Mouse (Mus musculus) megakaryocyte, embryonic 14.5 days (primary cell): Measurements from ENCODE around the gene Mrps17. TPM values are rescaled to one million over a fixed set of nuclear protein-coding genes. Genes with fewer than 3 reads are reported as not detected.
"Not testable (repeated sequence)": the region's sequence is repeated elsewhere in the genome, so short reads cannot be mapped to it uniquely, and the experiment has no call there.

Experiments used
- H3K27me3 ChIP-seq: replicated peaks from 2 replicates; pipeline ENCODE3; 2012; ENCODE audit warnings: inconsistent platforms
- H3K36me3 ChIP-seq: replicated peaks from 2 replicates; pipeline ENCODE3; 2012; ENCODE audit warnings: low read length, inconsistent platforms, mixed read lengths
- H3K4me1 ChIP-seq: 2 replicates; pipeline ENCODE4 v1.6.1; 2012; ENCODE audit warnings: inconsistent platforms
- H3K4me3 ChIP-seq: replicated peaks from 2 replicates; pipeline ENCODE3; 2012; ENCODE audit warnings: moderate library complexity, mild to moderate bottlenecking, inconsistent platforms
- H3K9me3 ChIP-seq: 2 replicates; pipeline ENCODE4 v1.6.1; 2012; ENCODE audit warnings: inconsistent platforms
- FLI1 ChIP-seq: IDR thresholded peaks from 2 replicates; pipeline ENCODE4 v1.6.1; 2012; ENCODE audit warnings: low read length, inconsistent platforms, mixed read lengths
- GATA1 ChIP-seq: IDR thresholded peaks from 3 replicates; pipeline ENCODE4 v1.6.1; 2012; ENCODE audit warnings: mixed read lengths, low read length, inconsistent platforms, borderline replicate concordance
- polyA plus RNA-seq: library from polyadenylated mRNA; stranded (reverse); fragments of >175 nt; gene quantifications from 2 replicates; pipeline ENCODE4 v1.2.3, GENCODE M21; 2012; ENCODE audit warnings: low replicate concordance; ENCODE audit not compliant: insufficient read depth

The Mrps17 gene
- polyA plus RNA-seq, result 21.1 TPM in 1 of 2 replicates, not detected in the other

DNA sequence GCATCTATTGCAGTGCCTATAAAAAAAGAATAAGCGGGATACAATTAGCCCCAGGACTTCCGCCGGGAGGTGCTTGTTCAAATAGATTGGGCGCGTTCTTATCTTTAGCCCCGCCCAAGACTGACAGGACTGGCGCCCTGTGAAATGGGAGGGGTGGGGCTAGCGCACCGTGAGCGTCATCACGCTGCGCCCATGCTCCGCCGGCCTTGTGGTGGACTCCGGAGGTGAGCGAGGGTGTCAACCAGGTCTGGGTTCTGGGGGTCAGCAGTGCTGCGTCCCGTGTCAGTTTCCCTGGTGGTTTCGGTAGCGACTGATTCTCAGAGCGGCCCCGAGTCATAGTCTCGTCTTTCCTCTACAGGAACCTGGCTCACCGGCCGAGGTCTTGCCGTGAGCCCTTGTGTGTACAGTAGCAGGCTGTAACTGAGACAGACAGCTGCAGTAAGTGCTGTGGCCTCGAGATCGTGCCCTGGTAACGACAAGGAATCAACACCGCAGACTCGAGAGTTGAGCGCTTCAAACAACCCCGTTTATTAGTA, at the start of gene Mrps17:
Gene Mrps17, plus strand, starts transcription at position 172 of the 536 bp plus-strand sequence.
- Histone ChIP-seq H3K27me3 (peaks cover 13% of the 10 kb centered on the region), H3K36me3 (peaks cover 41% of the 10 kb centered on the region), H3K4me1 (peaks cover 17% of the 10 kb centered on the region), H3K9me3 (no peaks in the 10 kb centered on the region), H3K4me3 (peak within 1 kb of the TSS; percentile 98)
- TF ChIP-seq FLI1, result no peak
- TF ChIP-seq GATA1, result peak; percentile 94

DNA sequence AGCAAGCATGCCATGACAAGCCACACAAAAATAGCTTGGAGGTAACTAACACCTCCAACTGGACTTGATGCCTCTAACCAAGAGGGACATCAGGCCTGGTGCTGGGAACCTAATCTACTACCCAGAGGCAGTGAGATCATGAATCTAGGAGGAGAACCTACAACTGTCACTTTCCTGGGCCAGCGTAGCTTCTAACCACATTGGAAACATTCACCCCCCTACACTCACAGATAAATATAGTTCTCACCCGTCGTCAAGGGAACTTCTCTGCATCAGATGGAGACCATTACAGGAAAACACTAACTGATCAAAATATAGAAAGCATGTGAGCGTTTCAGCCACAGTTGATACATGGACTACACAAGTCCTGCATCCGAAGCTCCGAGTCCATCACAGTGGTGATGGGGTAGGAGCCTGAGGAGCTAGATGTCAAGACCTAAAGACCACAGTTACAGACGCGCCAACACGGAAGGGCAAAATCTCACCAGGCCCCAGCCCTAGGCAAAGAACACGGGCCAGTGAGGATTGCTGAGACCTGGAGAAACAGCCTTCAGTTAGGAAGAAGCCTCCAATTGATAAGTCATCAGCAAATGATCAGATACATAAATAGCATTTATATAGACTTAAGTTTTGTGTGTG, 48.9 kb upstream of the Mrps17 start:
- H3K9me3 ChIP-seq, result peaks cover 5% of the 10 kb centered on the region

DNA sequence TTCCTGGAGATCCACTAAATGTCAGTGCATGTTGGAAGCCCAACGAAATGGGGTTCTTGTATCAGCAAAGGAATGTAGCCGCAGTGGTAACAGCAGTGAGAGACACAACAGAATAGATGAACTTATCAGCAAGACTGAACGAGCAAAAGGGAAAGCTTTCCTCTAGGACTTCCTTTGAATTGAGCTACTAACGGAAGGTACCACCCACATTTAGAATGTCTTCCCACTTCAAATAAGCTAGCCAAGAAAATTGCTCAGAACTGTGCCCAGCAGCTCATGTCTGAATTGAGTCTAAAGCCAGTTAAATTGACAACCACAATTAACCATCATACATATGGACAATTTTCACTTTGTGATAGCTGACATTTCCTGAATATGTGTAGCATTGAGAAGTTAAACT, 47.4 kb upstream of the Mrps17 start:
- TF ChIP-seq FLI1 (no peak), GATA1 (no peak)
- no peak overlapping the region for H3K4me3 ChIP-seq
- H3K27me3 ChIP-seq, result peaks cover 5% of the 10 kb centered on the region
- H3K36me3 ChIP-seq, result no peaks in the 10 kb centered on the region
- H3K4me1 ChIP-seq, result peaks cover 34% of the 10 kb centered on the region
- peaks cover 12% of the 10 kb centered on the region for H3K9me3 ChIP-seq

More for the DNA sequence above, 48.9 kb upstream of the Mrps17 start:
- Histone ChIP-seq H3K27me3 (no peaks in the 10 kb centered on the region), H3K4me1 (peaks cover 34% of the 10 kb centered on the region), H3K4me3 (no peak overlapping the region), H3K36me3 (no peaks in the 10 kb centered on the region)
- TF ChIP-seq FLI1, result no peak
- TF ChIP-seq GATA1, result no peak

DNA sequence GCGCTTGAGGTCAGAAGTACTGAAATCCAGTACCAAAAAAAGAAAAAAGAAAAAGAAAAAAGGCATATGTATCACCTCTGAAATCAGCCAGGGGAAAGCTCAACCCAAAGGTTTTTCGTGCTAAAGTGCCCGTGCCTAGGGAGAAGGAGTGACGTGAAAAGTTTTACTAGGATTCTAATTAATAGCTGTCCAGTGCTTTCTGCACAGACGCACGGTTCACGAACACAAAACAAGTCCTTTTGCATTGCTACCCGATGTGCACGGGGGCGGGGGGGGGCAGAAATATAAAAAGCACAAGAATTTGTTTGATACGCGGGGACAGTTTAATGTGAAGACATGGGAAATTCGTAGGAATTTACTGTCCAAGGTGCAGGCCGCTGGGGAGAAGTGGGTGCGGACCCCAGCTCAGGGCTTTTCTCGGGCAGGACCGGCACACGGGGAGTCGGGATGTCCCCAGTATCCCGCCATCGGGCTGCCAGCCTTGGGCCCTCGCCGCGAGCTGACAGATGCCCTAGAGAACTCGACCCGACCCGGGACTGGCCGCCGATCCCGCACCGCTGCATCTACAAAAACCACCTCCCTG, 45.8 kb upstream of the Mrps17 start:
- Histone ChIP-seq H3K36me3 (no peaks in the 10 kb centered on the region), H3K4me1 (peaks cover 34% of the 10 kb centered on the region), H3K27me3 (peaks cover 5% of the 10 kb centered on the region), H3K4me3 (peak overlapping the region; percentile 93), H3K9me3 (peaks cover 24% of the 10 kb centered on the region)
- no peak for TF ChIP-seq FLI1
- no peak for TF ChIP-seq GATA1

DNA sequence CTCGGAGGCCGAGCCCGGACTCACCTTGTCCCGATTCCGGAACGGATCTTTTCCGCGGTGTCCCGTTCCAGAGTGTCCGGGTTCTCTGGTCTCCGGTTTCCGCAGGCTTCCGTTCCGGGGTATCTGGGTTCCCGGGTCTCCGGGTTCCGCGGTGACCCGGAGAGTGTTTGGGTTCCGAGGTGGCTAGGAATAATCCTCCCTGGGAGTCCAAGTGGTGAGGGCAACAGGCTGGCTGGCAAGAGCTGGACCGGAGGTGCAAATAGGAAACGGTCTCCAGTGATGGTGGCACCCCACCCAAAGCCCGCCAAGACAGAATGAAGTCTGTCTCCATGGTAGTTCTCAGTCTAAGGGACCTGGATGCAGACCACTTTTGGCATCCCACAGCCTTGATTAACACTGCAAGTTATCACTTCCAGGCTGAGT, 45.2 kb upstream of the Mrps17 start, which contains the start of gene Zfp11:
Gene Zfp11, minus strand, starts transcription at position 64 of the 423 bp plus-strand sequence.
- H3K36me3 ChIP-seq, result no peaks in the 10 kb centered on the region
- TF ChIP-seq GATA1, result no peak
- peaks cover 34% of the 10 kb centered on the region for H3K4me1 ChIP-seq
- H3K4me3 ChIP-seq, result peak within 1 kb of the TSS; percentile 93
- peaks cover 5% of the 10 kb centered on the region for H3K27me3 ChIP-seq
- H3K9me3 ChIP-seq, result peaks cover 26% of the 10 kb centered on the region

DNA sequence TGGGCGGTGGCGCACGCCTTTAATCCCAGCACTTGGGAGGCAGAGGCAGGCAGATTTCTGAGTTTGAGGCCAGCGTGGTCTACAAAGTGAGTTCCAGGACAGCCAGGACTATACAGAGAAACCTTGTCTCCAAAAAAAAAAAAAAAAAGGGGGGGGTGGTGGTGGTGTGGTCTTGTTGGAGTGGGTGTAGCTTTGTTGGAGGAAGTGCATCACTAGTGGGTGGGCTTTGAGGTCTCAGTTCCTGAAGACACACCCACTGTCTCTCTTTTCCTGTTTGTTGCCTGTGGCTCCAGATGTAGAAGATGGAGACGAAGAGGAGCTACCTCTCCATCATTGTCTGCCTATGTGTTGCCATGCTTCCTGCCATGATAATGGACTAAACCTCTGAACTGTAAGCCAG, 30.2 kb upstream of the Mrps17 start:
- H3K27me3 ChIP-seq, H3K4me1 ChIP-seq, H3K9me3 ChIP-seq, H3K36me3 ChIP-seq, H3K4me3 ChIP-seq: not testable (repeated sequence)

DNA sequence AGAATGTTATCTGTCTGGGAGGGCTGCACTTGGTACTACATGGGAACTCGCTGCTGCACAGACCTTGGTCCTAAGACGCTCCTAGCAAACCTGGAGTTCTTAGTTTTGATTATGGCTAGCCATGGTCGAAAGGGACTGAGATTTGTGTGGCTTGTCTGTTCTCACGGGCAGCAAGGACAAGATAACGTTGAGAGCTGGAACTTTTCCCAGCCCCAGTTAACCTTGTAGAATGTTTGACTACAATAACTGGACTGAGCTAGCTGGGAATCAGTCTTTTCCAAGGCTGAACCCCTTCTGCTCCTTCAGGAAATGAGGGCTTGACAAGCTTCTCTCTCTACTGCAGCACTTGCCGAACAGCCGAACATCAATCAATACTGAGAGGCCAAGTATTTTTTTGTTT, 27.7 kb upstream of the Mrps17 start:
- TF ChIP-seq GATA1, result no peak
- no peak for TF ChIP-seq FLI1
- Histone ChIP-seq H3K36me3 (no peaks in the 10 kb centered on the region), H3K27me3 (peaks cover 1% of the 10 kb centered on the region), H3K4me3 (no peak overlapping the region), H3K9me3 (no peaks in the 10 kb centered on the region), H3K4me1 (no peaks in the 10 kb centered on the region; the same call in 1 of the 2 replicates)

DNA sequence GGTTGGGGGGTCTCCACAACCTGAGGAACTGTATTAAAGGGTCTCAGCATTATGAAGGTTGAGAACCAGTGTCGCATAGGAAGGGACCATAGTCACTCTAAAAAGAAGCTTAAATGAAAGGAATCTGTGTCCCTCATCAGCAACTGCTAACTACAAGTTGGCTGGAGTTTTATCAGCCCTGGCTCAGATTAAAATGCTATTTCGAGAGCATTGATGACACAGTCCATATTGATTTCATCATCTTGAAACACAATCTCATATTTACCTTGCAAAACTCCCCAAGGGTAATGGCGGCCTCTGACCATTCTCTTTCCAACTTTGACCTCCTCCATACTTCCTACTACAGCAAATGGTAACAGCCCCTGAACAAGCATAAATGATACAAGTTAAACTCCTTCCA, 24.8 kb upstream of the Mrps17 start:
- H3K4me1 ChIP-seq, result no peaks in the 10 kb centered on the region; the same call in 1 of the 2 replicates
- peaks cover 4% of the 10 kb centered on the region for H3K27me3 ChIP-seq
- TF ChIP-seq FLI1 (no peak), GATA1 (no peak)
- no peaks in the 10 kb centered on the region for H3K36me3 ChIP-seq
- no peaks in the 10 kb centered on the region for H3K9me3 ChIP-seq
- no peak overlapping the region for H3K4me3 ChIP-seq

DNA sequence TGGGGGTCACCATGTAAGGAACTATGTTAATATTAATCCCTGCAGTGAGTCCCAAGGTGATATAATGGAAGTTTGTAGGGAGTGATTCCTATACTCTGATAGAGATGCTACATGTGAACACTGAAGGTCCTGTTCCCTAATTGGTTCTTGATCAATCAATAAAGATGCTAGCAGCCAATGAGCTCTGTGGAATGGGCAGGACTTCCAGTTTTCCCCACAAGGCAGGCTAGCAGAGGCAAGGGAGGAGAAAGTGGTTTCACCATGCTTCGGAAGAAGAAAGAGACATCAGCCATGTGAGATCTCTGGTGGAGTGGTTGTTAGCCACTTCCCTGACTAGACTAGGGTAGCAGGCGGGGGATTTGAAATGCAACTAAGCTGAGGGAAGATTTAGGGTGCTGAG, 14.8 kb upstream of the Mrps17 start:
- Histone ChIP-seq H3K27me3 (peaks cover 23% of the 10 kb centered on the region), H3K4me3 (no peak overlapping the region), H3K36me3 (no peaks in the 10 kb centered on the region), H3K4me1 (peaks cover 15% of the 10 kb centered on the region), H3K9me3 (no peaks in the 10 kb centered on the region)
- TF ChIP-seq FLI1 (no peak), GATA1 (no peak)

DNA sequence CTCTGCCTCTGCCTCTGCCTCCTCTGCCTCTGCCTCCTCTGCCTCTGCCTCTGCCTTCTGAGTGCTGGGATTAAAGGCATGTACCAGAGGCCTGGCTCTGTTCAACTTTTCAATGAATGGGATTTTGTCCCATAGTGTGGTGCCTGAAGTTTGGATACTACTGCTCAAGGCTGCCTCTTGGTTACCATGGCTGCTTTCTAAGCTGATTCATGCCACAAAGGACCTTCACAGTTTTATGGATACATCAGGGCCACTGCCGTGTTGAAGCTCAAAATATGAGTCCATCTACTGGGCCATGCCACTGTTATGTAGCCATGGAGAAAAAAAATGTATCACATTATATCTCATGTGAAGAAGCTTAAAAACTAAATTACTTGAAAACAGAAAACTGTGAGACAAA, 13.6 kb upstream of the Mrps17 start:
- Histone ChIP-seq H3K4me1 (peaks cover 15% of the 10 kb centered on the region), H3K4me3 (no peak overlapping the region), H3K36me3 (no peaks in the 10 kb centered on the region), H3K27me3 (peaks cover 23% of the 10 kb centered on the region), H3K9me3 (no peaks in the 10 kb centered on the region)
- TF ChIP-seq FLI1, result no peak
- no peak for TF ChIP-seq GATA1
